ENCODE assay signal across 10 mouse cellular contexts in genomic region chr17:30194091-30194490, GRCm38 (mm10).
A peak's percentile ranks its signal among the peaks of the same experiment; 100 is the strongest.
DNase-seq lines count a peak whose midpoint lies in the region; TF ChIP-seq lines count a peak whose summit lies in the region.
"Had no signal": no experiment of that assay in that cellular context is flagged by ENCODE, and none has a peak within 500 bp of the region (broad histone marks: within the 10 kb centered on the region; RNA-seq: fewer than 3 reads in every experiment).

No protein-coding gene starts in this region.

- peak overlapping the region; percentile 70 for H3K27ac ChIP-seq in layer of hippocampus, adult 2 months
- H3K27ac ChIP-seq: macrophage had no signal

- peak; percentile 0 to 10 for DNase-seq in cerebellum, postnatal 4 days (ENCODE audit: low spot score in 2 of 2)
- DNase-seq in cerebellum, adult 9-10 months: no peak
- peak; percentile 0 to 9 for DNase-seq in layer of hippocampus, adult 2 months (ENCODE audit: low spot score in 2 of 2)
- DNase-seq in layer of hippocampus, adult 18-20 months (ENCODE audit: low spot score in 2 of 2): no peak
- DNase-seq in urinary bladder, adult 2 months (ENCODE audit: low spot score): peak; percentile 13
- DNase-seq in urinary bladder, postnatal 36 days (ENCODE audit: low spot score in 2 of 2): no peak
- peak; percentile 0 to 3 for DNase-seq in right cerebral cortex, postnatal 36 days (ENCODE audit: low spot score in 2 of 2)
- DNase-seq in gastrocnemius, adult 18-20 months (ENCODE audit: low spot score): no peak
- DNase-seq: kidney, postnatal 14 days had no signal

- no peak overlapping the region for H3K4me3 ChIP-seq in layer of hippocampus, adult 2 months

- no peak for TF ChIP-seq CTCF in layer of hippocampus, adult 2 months (conservative IDR thresholded peaks at IDR 0.05)

Comparison
In these comparisons a context has a peak if more than half of its experiments do, and no peak if none do; other contexts are left out.
1. DNase-seq: peak in cerebellum, postnatal 4 days (2 of 2), layer of hippocampus, adult 2 months (2 of 2), urinary bladder, adult 2 months (single experiment) and right cerebral cortex, postnatal 36 days (2 of 2); none in cerebellum, adult 9-10 months (single experiment), layer of hippocampus, adult 18-20 months (0 of 2), urinary bladder, postnatal 36 days (0 of 2) and gastrocnemius, adult 18-20 months (single experiment).